Comparison of ENCODE assay signal across 10 mouse cellular contexts in the genomic region with DNA sequence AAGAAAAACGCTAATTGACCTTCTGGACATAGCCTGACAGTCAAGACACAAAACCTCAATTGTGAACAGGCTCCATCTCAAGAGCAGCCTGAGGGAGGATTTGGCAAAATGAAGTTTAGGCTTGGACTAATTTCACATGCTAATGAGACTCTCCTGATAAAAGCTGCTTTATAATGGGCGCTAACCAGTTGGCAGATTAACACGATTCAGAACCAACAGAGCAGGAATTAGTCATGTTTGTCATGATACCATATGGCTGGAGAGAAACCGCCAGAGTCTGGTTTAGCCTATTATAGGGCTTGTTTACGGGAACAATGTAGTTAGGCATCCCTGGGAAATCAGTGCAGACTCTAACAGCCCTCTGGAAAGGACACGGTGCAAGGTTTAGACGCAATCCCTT.
DNase-seq lines count a peak whose midpoint lies in the region; ATAC-seq lines count a peak whose summit lies in the region.
"Had no signal": no experiment of that assay in that cellular context is flagged by ENCODE, and none has a peak within 500 bp of the region (broad histone marks: within the 10 kb centered on the region; RNA-seq: fewer than 3 reads in every experiment).

No protein-coding gene starts in this region.

- H3K27me3 ChIP-seq in forebrain, embryonic 15.5 days: no peaks in the 10 kb centered on the region

- no peaks in the 10 kb centered on the region for H3K36me3 ChIP-seq in forebrain, embryonic 15.5 days
- H3K36me3 ChIP-seq: limb, embryonic 12.5 days had no signal

- H3K9ac ChIP-seq in forebrain, embryonic 15.5 days (replicated peaks): peak overlapping the region; percentile 5; the same call in 1 of the 2 replicates
- H3K9ac ChIP-seq: limb, embryonic 12.5 days had no signal

- DNase-seq in right cerebral cortex, adult 18-20 months: peak; percentile 5
- no peak for DNase-seq in right cerebral cortex, postnatal 4 days
- DNase-seq in layer of hippocampus, postnatal 14 days (ENCODE audit: low spot score in 2 of 2): peak; percentile 40 to 87
- peak; percentile 28 for DNase-seq in retina, postnatal 7 days (ENCODE audit: low read depth, low spot score)
- DNase-seq in c-Kit-positive CD71-positive TER-119-positive erythroid progenitor cells, embryonic 14.5 days (ENCODE audit: low spot score): no peak
- no peak for DNase-seq in heart, adult 18-20 months
- no peak for DNase-seq in adrenal gland, postnatal 25 days
- DNase-seq: kidney, adult 11 months had no signal

- H3K9me3 ChIP-seq in forebrain, embryonic 15.5 days: no peaks in the 10 kb centered on the region
- H3K9me3 ChIP-seq: limb, embryonic 12.5 days had no signal

- H3K4me2 ChIP-seq in forebrain, embryonic 15.5 days (replicated peaks): no peak overlapping the region
- H3K4me2 ChIP-seq: limb, embryonic 12.5 days had no signal

- H3K27ac ChIP-seq in forebrain, embryonic 15.5 days (replicated peaks): peak overlapping the region; percentile 89
- H3K27ac ChIP-seq: limb, embryonic 12.5 days had no signal

- peaks cover 58% of the 10 kb centered on the region for H3K4me1 ChIP-seq in forebrain, embryonic 15.5 days

- H3K4me3 ChIP-seq in forebrain, embryonic 15.5 days: no peak overlapping the region
- H3K4me3 ChIP-seq: limb, embryonic 12.5 days had no signal

- peak; percentile 91 for ATAC-seq in forebrain, embryonic 15.5 days (replicated peaks)

- 4% methylated on average over 7 of the region's 7 CpGs for WGBS in forebrain, embryonic 15.5 days

Comparison
In these comparisons a context has a peak if more than half of its experiments do, and no peak if none do; other contexts are left out.
1. DNase-seq: peak in right cerebral cortex, adult 18-20 months (single experiment), layer of hippocampus, postnatal 14 days (2 of 2) and retina, postnatal 7 days (single experiment); none in right cerebral cortex, postnatal 4 days (single experiment), c-Kit-positive CD71-positive TER-119-positive erythroid progenitor cells, embryonic 14.5 days (single experiment), heart, adult 18-20 months (0 of 2) and adrenal gland, postnatal 25 days (single experiment).